Mouse (Mus musculus) thymus, postnatal 10 days (tissue): Measurements from ENCODE around the gene Hpd.

Experiments used
- DNase-seq, 2 experiments: peaks; one replicate each; pipeline ENCODE4 v3.0.0; 2021; ENCODE audit warnings: low spot score in 2 of 2

Hpd gene

DNA sequence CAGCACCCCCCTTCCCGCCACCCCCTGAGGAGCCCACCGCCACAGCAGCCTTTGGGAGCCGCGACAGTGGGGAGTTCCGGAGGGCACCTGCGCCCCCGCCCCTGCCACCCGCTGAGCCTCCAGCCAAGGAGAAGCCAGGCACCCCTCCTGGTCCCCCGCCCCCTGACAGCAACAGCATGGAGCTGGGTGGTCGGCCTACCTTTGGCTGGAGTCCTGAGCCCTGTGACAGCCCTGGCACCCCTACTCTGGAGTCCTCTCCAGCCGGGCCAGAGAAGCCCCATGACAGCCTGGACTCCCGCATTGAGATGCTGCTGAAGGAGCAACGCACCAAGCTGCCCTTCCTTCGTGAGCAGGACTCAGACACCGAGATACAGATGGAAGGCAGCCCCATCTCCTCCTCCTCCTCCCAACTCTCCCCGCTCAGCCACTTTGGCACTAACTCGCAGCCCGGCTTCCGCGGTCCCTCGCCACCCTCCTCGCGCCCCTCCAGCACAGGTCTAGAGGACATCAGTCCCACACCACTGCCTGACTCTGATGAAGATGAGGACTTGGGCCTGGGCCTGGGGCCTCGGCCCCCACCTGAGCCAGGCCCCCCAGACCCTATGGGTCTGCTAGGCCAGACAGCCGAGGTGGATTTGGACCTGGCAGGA is 34.3 kb downstream of the Hpd start:
- no peak for DNase-seq

DNA sequence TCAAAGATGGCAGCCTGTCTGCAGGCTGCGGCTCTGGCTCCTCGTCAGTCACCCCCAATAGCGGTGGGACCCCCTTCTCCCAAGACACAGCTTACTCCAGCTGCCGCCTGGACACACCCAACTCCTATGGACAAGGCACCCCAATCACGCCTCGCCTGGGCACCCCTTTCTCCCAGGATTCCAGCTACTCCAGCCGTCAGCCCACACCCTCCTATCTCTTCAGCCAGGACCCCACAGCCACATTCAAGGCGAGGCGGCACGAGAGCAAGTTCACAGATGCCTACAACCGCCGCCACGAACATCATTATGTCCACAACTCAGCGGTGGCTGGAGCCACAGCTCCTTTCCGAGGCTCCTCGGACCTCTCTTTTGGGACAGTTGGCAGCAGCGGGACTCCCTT is 35.0 kb downstream of the Hpd start:
- no peak for DNase-seq

DNA sequence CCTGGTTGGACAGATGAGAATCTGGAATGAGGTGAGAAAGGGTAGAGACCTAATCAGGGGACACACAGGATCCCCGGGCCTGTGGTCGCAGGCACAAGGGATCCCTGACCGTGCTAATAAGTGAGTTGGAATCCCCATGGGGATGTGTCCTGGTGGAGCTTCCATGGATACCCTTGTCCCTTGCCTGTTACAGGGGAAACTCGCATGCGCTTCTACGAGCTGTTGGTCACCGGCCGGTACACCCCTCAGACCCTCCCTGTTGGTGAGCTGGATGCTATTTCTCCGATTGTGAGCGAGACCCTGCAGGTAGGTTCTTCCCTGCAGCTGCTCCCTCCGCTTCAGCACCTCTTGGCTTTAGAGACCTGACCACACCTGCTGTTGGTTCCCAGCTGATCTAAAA is 36.2 kb downstream of the Hpd start:
- DNase-seq: no peak

DNA sequence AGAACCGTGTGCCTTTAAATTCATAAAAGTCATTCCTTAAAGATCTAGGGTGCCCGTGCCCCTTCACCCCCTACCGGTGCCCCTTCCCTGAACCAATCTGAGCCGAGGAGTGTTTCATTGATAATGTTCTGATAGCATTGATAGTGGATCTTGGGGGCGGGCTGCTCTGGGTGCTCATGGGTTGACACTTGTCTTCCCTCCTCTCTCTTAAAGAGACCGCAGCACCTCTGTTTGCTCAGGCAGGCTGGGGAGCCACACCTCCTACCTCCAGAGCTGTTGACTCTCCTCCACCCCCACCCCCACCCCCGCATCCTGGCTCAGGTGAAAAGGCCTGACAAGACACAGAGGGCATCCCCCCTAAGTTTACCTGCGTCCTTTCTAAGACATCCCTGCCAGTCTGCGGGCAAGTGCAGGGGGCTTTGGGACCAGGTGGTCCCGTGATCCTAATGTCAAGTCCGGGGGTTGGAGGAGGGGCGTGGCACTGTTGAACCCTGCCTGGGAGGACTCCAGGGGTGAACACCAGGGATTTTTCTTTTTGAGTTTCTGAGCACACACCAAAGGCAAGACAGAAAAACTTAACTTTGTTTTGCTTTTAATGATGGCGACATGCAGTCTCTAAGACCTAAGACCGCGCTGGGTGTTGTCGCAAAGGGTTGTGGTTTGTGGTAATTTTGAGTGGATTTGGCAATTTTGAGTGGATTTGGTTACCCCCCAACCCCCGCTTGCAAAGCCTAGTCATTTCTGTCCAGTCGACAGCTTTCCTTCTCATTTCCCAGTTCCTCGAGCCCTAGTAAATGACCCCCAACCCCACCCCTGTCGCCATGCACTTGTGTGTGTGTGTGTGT is 37.6 kb downstream of the Hpd start:
- no peak for DNase-seq

DNA sequence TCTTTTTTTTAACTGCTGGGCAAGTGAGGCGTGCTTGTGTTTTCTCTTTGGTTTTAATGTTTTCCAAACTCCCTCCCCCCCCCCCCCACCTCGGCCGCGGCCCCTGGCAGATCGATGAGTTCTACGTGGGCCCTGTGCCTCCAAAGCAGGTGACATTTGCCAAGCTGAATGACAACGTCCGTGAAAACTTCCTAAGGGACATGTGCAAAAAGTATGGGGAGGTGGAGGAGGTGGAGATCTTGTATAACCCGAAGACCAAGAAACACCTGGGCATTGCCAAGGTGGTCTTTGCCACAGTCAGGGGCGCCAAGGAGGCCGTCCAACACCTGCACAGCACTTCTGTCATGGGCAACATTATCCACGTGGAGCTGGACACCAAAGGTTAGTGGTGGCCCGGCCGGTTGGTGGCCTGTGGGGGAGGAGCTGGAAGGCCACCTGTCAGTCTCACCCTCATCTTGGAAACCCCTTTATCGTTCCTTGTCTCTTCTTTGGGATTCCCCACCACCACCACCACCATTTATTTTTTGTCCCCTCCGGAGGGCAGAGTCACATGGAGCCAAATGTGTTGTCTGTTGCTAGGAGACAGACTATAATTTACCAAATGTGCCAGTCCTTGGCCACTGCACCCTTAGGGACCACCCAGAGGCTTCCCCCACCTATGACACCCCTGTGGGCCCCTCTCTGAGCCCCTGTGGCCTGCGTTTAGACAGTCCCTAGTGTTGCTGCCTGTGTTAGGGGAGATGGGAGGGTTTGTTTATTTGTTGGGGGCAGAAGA is 38.4 kb downstream of the Hpd start:
- no peak for DNase-seq

DNA sequence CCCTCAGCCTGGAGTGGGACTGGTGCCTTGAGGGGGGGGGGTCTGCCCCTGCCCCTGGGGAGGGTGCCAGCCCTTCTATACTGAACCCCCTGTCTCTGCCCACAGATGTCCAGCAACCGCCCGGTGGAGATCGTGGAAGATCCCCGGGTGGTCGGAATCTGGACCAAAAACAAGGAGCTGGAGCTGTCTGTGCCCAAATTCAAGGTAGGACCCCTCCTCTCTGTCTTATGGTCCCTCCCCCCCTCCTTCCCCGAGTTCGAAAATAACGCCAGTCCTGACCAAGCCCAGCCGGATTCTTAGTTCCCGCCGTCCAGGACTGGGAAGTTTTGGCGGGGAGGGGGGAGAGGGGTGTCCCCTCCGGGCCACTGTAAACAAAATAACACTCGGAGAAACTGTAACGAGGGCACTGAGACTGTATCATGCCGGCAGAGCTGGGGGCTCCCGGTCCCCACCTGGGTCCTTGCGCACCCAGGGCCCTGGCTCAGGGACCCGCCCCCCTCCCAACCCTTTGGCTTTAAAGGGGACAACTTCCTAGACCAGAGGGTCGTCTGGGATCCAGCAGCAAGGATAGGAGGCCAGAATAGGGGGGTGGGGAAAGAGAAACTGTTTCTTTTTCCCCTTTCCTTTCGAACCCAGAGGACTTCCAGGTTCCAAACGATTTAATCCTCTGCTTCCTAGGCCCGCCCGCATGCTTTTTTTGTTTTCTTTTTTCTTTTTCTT is 39.1 kb downstream of the Hpd start:
- DNase-seq: no peak

DNA sequence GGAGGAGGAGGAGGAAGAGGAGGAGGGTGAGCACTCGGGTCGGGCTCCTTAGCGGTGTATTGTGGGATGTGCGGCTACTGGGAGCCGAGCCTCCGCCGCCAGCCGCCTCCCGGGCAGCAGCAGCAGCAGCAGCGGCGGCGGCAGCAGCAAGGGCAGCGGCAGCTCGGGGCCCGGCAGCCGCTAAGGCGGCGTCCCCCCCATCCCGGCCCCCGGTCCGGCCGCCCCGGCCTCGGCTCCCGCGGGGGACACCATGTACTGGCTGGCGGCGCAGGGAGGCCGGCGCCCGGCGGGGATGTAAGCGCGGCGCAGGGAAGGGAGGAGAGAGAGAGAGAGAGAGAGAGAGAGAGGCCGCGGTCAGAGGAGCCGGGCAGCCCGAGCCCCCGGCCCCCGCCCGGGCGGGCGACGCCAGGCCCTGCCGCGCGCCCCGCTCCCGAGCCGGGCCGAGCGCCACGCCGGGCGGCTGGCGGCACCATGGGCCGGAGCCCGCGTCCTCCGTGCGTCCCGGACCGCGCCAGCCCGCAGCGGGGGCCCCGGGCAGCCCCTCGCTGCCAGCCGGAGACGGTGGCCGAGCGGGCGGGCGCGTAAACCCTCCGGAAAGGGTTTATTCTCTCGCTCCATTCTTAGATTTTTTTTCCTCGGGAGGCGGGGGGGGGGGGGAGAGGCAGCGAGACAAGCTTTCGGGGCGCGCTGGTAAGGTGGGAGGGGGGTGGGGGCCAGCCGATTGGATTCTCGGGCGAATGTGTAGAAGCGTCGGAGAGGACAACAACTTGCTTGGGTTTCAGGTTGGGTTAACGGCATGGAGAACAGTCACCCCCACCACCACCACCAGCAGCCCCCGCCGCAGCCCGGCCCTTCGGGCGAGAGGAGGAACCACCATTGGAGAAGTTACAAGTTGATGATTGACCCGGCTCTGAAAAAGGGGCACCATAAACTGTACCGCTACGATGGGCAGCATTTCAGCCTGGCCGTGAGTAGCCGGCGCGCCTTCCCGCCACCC is 40.1 kb downstream of the Hpd start, which contains the start of gene Setd1b:
TSS of gene Setd1b (plus strand) at position 33 of the 997 bp plus-strand sequence.
- DNase-seq: peak in 1 of 2 experiments; percentile 64

DNA sequence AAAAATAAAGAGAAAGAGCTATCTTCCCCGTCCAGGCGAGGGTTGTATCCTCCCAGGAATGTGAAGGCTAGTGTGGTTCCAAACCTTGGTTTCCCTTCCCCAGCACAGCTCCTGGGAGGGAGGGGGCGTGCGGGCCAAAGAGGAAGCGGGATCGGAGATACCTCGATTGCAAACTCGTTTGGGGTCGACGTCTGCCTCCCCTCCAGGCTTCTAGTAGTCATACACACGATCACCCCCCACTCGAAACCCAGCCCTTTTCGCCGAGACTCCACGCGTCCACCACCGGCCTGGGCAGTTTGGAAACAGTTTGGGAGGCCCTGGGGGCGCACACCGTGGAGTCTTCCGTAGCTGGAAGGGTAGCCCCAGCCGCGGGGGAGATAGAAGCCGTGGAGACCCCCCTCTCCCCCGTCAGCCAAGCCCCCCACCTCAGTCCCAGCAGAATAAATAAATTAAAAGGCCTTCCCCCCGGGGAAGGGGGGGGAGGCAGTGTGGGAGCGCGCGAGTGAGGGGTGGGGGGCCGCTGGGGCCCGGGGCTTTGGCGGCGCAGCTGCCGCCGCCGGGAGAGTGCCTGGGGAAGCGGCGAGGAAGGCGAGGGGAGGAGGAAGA is 40.9 kb downstream of the Hpd start:
- DNase-seq: peak; percentile 54 to 72

DNA sequence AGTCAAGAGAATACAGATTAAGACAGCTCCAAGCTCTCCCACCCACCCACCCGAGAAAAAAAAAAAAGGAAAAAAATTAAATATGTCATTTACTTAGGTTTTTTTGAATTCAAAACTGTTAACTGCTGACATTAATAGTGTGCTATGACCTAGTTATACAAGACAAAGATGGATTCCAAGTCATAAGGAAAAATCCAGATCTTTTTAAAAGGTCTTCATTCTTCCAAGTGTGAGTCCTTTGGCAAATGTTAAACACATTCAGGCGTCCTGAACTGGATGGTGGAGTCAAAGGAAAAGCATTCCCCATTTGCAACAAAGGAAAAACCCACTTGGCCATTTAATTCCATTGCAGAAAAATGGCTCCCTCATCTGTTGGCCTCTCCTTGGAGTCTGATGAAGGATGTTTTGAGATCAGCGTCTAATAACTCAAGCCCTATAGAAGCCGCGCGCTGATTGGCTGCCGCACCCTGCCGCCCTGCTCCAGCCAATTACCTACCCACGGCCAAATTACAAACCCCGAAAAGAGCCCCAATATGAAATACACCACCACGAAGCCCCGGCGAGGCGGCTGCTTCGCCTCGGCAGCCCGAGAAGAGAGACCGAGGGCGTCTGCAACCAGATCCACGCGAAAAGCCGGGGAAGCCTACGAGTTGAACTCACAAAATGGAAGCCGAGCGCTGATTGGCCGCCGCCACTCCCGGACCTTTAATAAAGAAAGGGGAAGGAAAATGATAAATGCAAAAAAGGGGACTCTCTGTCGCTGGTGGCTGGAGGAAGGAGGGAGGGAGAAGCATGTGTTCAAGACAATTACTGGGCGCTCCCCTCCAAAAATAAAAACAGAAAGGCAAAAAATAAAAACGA is 41.6 kb downstream of the Hpd start:
- DNase-seq: peak; percentile 80

DNA sequence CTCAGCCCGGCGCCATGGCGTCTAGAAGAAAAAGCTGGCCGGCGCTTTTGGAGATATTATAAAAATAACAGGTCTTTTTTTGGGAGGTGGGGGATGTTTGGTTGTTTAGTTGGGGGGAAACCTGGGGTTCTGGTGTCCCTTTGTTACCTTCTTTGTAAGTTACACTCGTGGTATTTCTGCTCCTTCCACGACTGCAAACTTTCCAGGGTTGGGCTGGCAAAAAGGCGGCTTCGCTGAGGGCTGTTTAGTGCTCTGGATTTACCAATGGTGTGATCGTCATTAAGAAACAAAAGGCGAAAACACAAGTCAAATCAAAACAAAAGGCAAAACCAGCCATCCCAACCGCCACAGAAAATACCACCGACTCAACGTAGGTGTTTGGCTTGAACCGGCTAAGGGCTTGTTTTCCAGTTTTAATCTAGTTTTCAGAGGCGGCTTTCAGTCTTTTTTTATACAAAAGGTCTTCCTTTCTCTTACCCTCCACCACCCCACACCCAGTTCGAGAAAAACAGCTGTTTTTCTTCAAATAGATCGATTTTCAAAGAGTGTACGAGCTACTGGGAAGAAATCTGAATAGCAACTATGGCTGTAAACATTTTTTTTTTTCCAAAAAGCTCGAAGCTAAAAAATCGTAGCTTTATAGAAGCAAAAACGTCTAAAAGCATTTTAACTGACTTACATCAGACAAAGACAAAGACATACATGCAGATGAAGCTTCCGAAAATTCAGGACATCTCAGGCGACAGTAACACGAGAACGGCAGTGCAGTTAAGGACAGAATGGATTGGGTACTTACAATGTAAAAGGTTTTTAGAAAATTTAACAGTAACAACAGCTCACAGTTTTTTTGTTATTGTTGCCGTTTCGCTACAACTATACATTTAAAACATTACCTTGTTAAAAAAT is 42.6 kb downstream of the Hpd start:
- no peak for DNase-seq

DNA sequence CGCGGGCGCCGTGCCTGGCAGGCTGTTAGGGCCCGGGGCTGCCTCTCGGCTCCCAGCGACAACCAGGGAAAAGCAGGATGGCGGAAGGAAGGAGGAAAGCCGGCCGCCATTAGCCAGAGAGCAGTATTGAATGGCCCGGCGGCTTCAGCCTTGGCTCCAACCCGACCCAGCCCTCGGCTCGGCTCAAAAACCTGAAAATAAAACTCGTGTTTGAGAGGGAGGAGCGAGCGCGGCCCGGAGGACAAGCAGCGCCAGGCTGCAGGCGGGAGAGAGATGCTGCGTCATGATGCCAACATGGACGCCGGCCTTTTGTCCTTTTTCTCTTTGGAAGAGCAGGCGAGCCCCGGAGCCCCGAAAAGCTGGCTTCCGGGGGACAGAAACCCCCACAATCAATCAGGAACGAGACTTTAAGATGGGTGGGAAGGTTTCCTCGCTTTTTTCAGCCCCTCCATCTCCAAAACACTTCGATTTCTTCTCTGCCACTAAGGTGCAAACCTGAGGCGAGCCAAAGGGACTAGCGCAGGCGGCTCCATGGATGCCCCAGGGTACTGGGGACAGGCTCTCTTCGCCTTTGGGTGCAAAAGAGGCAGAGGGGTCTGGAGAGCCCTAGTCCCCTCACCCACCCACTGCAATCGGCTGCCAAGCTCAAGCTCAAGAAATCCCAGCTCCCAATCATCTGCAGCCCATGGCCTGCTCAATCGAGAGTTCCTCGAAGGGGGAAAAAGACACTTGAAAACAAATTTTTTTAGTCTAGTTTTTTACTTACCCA is 43.4 kb downstream of the Hpd start:
- DNase-seq: peak; percentile 65 to 68

DNA sequence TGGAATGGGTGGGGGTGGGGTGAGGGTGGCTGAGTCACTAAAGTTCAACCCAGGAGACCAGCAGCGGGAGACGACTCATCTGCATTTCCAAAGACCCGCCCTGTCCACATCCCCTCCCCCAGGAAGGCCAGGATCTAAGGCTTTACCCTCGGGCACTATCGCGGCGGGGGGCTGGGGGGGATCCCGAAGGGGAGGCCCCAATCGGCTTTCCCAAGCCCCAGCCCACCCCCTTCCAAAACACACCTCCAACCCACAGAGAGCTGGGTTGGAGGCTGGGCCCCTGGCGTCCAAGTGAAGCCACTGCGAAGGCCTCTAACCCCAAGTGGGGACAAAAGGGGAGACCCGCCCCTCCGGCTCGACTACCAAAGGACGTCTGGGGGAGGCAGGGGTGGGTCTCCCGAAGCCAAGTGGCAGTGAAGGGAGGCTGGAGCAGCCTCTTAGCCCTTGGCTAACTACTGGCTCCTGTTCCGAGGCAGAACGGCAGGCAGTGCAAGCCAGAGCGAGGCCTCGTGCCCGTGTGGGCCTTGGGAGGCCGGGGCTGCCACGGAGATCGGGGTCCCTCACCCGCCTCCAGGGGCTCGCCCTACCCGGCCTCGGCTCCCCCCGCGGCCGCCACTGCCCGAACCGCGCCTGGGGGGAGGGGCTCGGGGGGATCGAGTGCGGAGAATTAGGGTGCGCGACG is 44.2 kb downstream of the Hpd start:
- DNase-seq: peak; percentile 46 to 53

DNA sequence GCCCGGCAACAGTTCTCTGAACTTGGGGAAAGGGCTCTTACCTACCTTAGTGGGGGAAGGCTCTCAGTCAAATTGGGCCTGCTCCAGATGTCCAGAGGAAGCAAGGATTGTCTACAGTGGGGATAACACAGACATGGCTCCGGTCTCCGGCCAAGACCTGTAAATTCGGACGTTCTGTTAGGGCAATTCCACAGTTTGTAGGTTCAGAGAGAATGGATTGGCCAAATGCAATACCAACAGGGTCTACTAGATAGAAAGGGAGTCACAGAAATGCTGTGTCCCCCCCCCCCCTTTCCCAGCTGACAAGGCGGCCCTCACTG is 44.7 kb downstream of the Hpd start:
- DNase-seq: no peak

DNA sequence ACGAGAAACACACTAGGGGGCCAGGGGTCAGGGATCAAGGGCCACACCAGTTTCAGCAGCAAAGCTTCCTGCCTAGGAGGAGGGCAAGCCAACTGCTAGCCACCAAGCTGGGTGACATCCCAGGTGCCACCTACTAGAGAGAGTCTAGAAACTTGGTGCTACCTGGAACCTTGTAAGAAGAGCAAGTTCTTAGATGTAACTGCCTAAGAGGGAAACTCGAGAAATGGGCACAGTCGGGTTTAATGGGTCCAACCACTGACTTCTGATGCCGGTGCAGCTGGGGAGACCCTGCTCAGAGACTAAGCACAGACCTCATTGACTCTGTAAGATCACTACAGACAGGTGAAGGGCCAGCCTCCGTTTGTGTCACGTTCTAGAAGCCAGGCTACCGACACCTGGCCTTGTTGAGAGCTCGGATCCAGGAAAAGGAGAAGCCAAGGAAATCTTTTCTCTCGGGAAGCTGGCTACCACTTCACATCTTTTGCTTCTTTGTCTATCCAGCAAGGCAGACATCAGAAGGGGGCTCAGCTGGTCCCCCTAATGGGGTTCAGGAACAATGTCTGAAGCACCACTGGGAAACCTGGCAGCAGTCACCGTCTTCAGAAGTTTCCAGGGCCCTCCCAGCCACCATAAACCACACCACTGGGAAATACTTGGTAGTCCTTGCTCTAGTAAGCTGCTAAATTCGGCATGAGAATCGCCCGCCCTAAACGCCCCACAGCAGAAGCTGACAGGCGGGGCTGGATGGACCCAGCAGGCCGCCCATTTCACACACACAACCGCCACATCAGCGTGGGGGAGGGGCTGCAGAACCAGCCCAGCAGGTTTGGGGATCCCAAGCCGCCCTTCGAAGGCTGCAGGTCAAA is 45.2 kb downstream of the Hpd start:
- peak; percentile 50 to 59 for DNase-seq

DNA sequence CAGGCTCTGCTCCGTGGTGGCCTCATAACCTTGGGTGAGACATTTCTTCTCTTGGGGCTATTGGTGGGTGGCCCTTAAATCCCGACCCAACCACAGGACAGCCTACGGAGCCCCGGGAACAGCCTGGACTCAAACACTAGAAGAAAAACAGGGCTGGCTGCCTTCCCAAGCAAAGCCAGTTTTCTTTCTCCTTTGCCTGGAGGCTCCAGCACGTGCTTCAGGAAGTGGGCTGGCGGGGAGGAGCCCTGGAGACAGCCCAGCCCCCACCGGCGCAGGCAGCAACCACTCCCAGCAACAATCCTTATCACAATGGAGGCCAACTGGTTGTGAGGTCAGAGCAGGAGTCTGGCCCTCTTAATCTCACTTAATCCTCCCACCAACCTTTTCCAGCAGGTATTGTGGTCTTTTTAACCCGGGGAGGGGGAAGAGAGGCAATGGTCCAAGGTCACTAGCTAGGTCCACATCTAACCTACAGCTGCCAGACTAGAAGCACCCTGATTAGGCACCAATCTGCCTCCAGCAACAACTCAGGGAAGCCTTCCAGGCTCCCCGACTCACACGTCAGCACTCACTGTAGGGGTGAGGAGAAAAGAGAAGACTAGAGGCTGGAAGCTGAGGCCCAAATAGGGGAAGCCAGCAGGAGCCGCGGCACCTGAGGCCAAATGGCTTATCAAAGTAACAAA is 46.0 kb downstream of the Hpd start:
- DNase-seq: peak; percentile 63
